Mouse (Mus musculus): ENCODE measurements at regions not wholly inside any gene's neighbourhood (a gene's known extent, or its start where the extent isn't known, plus 50 kb on each side); places are given as distances from the start of the nearest gene placed in this dataset.

DNA sequence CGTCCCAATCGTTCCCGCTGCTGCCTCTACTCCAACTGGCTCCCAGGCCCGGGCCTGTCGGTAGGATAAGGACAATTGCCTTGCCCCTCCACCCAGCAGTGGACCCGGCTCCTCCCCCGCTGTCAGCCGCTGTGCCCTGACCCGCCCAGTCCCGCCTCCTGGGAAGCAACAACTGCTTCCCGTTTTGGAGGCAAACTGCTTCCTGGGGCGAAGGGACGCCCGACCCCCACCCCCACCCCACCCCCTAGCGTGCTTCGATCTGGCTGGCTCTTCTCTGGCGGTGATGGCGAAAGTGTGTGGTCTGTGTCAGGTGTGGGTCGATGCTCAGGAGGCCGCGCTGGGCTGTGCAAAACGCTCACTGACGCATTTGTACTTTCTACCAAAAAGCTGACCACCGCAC is 164.9 kb downstream of the Tm4sf1 start:
- 17% methylated on average over 24 of the region's 24 CpGs for WGBS

DNA sequence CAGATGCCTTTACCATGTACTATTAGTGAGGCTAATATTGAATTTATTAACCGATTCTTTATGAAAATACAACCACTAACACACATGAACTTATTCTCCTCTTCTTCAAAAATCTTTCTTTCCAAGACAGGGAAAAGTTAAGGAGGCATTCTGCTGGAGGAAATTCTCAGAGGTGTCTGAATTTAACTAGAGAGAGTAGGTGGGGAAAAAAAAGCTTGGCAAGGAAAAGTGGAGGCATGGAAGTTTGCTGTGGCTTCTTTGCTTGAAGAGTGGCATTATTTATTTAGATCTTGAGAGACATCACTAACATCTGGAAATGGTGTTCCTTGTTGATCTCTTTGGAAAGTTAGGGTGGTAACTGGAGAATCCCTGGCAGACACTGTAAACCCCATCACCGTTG is 173.2 kb downstream of the Tm4sf1 start:
- Histone ChIP-seq H3K36me3 (ENCODE audit: control insufficient read depth, insufficient read depth, low read length) (no peaks in the 10 kb centered on the region), H3K27me3 (ENCODE audit: control insufficient read depth, insufficient read depth, low read length) (no peaks in the 10 kb centered on the region), H3K9ac (ENCODE audit: low read depth, low read length) (no peak overlapping the region), H3K4me3 (ENCODE audit: low read length) (no peak overlapping the region), H3K9me3 (ENCODE audit: control insufficient read depth, low read length) (no peaks in the 10 kb centered on the region), H3K4me2 (replicated peaks; ENCODE audit: low read depth, low read length) (no peak overlapping the region), H3K4me1 (ENCODE audit: control insufficient read depth, insufficient read depth, low read length) (no peaks in the 10 kb centered on the region), H3K27ac (ENCODE audit: low read depth, low read length) (no peak overlapping the region)
- 83% methylated on average over 2 of the region's 2 CpGs for whole genome bisulfite sequencing
- ATAC-seq (ENCODE audit: low FRiP score, low TSS enrichment), result no peak

More for the DNA sequence above, 164.9 kb downstream of the Tm4sf1 start:
- peak overlapping the region; percentile 34 for H3K4me3 ChIP-seq (ENCODE audit: low read length)
- H3K36me3 ChIP-seq (ENCODE audit: control insufficient read depth, insufficient read depth, low read length), result no peaks in the 10 kb centered on the region
- peak overlapping the region; percentile 51 for H3K4me2 ChIP-seq (replicated peaks; ENCODE audit: low read depth, low read length)
- no peaks in the 10 kb centered on the region for H3K9me3 ChIP-seq (ENCODE audit: control insufficient read depth, low read length)
- peak overlapping the region; percentile 42; the same call in 1 of the 2 replicates for H3K9ac ChIP-seq (ENCODE audit: low read depth, low read length)
- H3K27ac ChIP-seq (ENCODE audit: low read depth, low read length), result no peak overlapping the region
- no peaks in the 10 kb centered on the region for H3K27me3 ChIP-seq (ENCODE audit: control insufficient read depth, insufficient read depth, low read length)
- peak; percentile 92 for ATAC-seq (ENCODE audit: low FRiP score, low TSS enrichment)
- H3K4me1 ChIP-seq (ENCODE audit: control insufficient read depth, insufficient read depth, low read length), result no peaks in the 10 kb centered on the region

DNA sequence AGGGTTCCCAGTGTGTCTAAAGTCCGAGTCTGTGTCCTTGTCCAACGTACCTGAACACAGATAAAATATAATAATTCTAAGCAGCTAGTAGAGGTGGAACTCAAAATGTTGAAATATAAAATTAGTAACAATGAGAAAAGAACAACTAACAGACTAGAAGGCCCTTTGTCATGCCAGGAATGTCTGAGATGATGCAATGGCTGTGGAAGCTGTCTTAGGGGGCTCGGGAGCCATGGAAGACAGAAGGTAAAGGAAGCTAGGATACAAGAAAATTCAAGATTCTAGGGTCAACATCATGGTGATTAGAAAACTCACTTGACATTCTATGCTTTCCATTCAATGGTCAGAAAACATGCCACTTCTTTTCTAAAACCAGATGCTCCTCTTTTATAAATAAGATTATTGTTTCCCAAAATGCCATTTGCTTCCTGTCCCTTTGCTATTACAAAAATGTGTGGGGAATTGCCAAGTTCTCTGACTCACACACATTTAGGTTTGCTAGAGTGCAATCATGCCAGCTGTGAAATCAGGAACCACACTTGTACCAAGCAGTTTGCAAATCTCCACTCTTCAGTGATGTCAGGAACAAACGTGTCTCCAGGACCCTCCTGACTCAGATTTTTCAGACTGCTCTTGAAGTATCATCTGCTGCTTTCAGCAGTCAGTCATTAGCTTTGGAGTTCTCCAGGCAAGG is 175.8 kb downstream of the Tm4sf1 start:
- Histone ChIP-seq H3K9ac (ENCODE audit: low read depth, low read length) (no peak overlapping the region), H3K27ac (ENCODE audit: low read depth, low read length) (no peak overlapping the region), H3K27me3 (ENCODE audit: control insufficient read depth, insufficient read depth, low read length) (no peaks in the 10 kb centered on the region), H3K4me3 (ENCODE audit: low read length) (no peak overlapping the region), H3K9me3 (ENCODE audit: control insufficient read depth, low read length) (no peaks in the 10 kb centered on the region), H3K36me3 (ENCODE audit: control insufficient read depth, insufficient read depth, low read length) (no peaks in the 10 kb centered on the region), H3K4me2 (replicated peaks; ENCODE audit: low read depth, low read length) (no peak overlapping the region), H3K4me1 (ENCODE audit: control insufficient read depth, insufficient read depth, low read length) (no peaks in the 10 kb centered on the region)
- WGBS, result 79% methylated on average over 4 of the region's 4 CpGs
- ATAC-seq (ENCODE audit: low FRiP score, low TSS enrichment), result no peak

DNA sequence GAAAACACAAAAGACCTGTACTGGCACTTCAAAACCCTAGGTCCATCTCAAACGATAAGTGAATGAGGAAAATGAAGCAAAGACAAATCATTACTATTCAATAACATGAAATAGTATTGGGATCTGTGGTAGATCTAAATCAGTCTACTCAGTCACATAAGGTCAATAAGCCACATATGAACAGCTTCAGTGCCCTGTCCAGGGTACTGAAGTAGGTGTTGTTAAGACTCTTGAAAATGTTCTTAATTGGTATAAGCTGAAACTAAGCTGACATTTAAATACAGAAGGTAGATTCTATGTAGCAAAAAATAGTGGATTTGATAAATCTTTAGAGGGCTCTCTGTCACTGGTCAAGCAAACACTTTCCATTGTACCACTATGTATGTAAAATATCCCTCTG is 183.8 kb downstream of the Tm4sf1 start:
- no peaks in the 10 kb centered on the region for H3K4me1 ChIP-seq (ENCODE audit: control insufficient read depth, insufficient read depth, low read length)
- no peak overlapping the region for H3K4me3 ChIP-seq (ENCODE audit: low read length)
- 91% methylated on average over 1 of the region's 1 CpGs for WGBS
- ATAC-seq (ENCODE audit: low FRiP score, low TSS enrichment), result no peak
- H3K9ac ChIP-seq (ENCODE audit: low read depth, low read length), result no peak overlapping the region
- H3K4me2 ChIP-seq (replicated peaks; ENCODE audit: low read depth, low read length), result no peak overlapping the region
- H3K27me3 ChIP-seq (ENCODE audit: control insufficient read depth, insufficient read depth, low read length), result no peaks in the 10 kb centered on the region
- H3K27ac ChIP-seq (ENCODE audit: low read depth, low read length), result no peak overlapping the region
- H3K36me3 ChIP-seq (ENCODE audit: control insufficient read depth, insufficient read depth, low read length), result no peaks in the 10 kb centered on the region
- no peaks in the 10 kb centered on the region for H3K9me3 ChIP-seq (ENCODE audit: control insufficient read depth, low read length)

DNA sequence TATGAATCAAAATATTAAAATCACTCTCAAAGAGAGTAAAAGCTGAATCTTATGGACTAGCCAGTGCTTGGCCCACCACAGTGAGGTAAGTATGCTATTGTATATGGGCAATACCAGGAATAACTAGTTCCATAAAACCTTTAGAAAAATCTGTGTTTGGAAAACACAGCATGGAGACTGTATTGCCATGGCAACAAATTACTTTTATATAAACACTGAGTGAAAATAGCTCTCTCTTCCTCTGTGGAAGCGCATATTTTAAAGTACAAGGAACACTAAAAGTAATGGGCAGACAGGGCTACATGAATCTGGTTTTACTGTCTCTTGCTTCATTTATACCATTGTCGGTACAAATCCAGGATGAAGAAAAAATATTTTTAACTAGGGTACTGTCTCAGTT is 199.5 kb downstream of the Tm4sf1 start:
- H3K27ac ChIP-seq (ENCODE audit: low read depth, low read length), result no peak overlapping the region
- no peaks in the 10 kb centered on the region for H3K9me3 ChIP-seq (ENCODE audit: control insufficient read depth, low read length)
- no peak overlapping the region for H3K9ac ChIP-seq (ENCODE audit: low read depth, low read length)
- ATAC-seq (ENCODE audit: low FRiP score, low TSS enrichment), result no peak
- H3K4me2 ChIP-seq (replicated peaks; ENCODE audit: low read depth, low read length), result no peak overlapping the region
- no peaks in the 10 kb centered on the region for H3K36me3 ChIP-seq (ENCODE audit: control insufficient read depth, insufficient read depth, low read length)
- no peak overlapping the region for H3K4me3 ChIP-seq (ENCODE audit: low read length)
- H3K4me1 ChIP-seq (ENCODE audit: control insufficient read depth, insufficient read depth, low read length), result no peaks in the 10 kb centered on the region
- WGBS, result 76% methylated on average over 2 of the region's 2 CpGs
- H3K27me3 ChIP-seq (ENCODE audit: control insufficient read depth, insufficient read depth, low read length), result no peaks in the 10 kb centered on the region

DNA sequence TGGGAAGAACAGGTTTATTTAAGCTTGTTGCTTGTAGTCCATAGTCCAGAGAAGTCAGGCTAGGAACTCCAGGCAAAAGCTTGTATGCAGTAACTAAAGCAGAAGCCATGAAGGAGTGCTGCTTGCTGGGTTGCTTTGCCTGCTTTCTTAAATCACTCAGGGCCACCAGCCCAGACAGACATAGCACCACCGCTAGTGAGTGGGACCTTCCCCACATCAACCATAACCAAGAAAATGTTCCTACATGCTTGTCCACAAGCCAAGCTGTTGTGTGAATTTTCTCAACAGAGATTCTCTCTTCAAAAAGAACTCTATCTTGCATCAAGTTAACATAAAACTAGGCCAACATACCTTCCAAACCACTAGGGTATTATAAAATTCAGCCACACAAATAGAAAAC is 201.3 kb downstream of the Tm4sf1 start:
- Histone ChIP-seq H3K4me3 (ENCODE audit: low read length) (no peak overlapping the region), H3K27ac (ENCODE audit: low read depth, low read length) (no peak overlapping the region), H3K9me3 (ENCODE audit: control insufficient read depth, low read length) (no peaks in the 10 kb centered on the region), H3K4me2 (replicated peaks; ENCODE audit: low read depth, low read length) (no peak overlapping the region), H3K4me1 (ENCODE audit: control insufficient read depth, insufficient read depth, low read length) (no peaks in the 10 kb centered on the region), H3K27me3 (ENCODE audit: control insufficient read depth, insufficient read depth, low read length) (no peaks in the 10 kb centered on the region), H3K36me3 (ENCODE audit: control insufficient read depth, insufficient read depth, low read length) (no peaks in the 10 kb centered on the region), H3K9ac (ENCODE audit: low read depth, low read length) (no peak overlapping the region)
- no peak for ATAC-seq (ENCODE audit: low FRiP score, low TSS enrichment)
- 96% methylated on average over 1 of the region's 1 CpGs for WGBS

DNA sequence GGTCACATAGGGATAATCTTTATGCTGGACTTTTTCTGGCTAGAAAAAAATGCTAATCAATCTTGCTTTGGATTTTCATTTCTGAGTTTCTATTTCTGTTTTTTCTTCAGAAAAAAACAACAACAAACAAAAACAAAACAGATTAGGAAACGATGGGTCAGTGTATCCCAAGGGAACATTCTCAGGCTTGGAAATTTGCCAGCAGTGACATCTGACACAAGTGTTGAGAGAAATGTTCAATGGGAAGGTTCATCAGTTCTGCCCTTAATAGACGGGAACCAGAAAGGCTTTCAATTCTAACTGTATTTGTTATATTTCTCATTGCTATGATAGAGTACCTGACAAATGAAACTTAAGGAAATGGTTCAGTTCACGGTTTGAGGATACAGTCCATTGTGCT is 206.9 kb downstream of the Tm4sf1 start:
- Histone ChIP-seq H3K9me3 (ENCODE audit: control insufficient read depth, low read length) (no peaks in the 10 kb centered on the region), H3K4me3 (ENCODE audit: low read length) (no peak overlapping the region), H3K4me1 (ENCODE audit: control insufficient read depth, insufficient read depth, low read length) (no peaks in the 10 kb centered on the region), H3K36me3 (ENCODE audit: control insufficient read depth, insufficient read depth, low read length) (no peaks in the 10 kb centered on the region), H3K9ac (ENCODE audit: low read depth, low read length) (no peak overlapping the region), H3K27me3 (ENCODE audit: control insufficient read depth, insufficient read depth, low read length) (no peaks in the 10 kb centered on the region), H3K4me2 (replicated peaks; ENCODE audit: low read depth, low read length) (no peak overlapping the region), H3K27ac (ENCODE audit: low read depth, low read length) (no peak overlapping the region)
- 74% methylated on average over 3 of the region's 3 CpGs for WGBS
- no peak for ATAC-seq (ENCODE audit: low FRiP score, low TSS enrichment)

DNA sequence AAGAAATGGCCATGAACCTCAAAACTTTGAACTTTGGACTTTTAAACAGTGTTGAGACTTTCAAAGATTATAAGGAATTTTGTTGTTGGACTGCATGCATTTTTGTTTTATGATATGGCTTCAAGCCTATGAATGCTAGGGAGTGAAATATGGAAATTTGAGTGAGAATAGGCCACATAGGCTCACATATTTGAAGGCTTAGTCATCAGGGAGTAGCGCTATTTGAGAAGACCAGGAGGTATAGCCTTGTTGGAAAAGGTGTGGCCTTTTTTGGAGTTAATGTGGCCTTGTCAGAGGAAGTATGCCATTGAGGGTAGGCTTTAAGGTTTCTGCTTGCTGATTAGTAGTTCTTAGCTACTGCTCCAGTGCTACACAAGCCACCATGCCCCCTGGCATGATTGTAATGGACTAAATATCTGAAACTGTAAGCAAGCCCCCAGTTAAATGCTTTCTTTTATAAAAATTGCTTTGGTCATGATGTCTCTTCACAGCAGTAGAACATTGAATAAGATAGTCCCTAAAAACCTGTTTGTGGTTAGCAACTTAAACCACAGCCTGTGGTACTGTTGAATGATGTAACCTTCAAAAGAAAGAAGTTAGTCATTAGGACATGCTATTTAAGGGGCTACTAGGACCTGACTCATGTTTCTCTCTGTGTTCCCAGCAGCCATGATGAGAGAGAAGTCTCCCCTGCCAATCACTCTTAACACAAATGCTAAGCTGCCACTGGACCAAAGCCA is 208.4 kb downstream of the Tm4sf1 start:
- 94% methylated on average over 1 of the region's 1 CpGs for WGBS
- H3K9me3 ChIP-seq (ENCODE audit: control insufficient read depth, low read length), result no peaks in the 10 kb centered on the region

DNA sequence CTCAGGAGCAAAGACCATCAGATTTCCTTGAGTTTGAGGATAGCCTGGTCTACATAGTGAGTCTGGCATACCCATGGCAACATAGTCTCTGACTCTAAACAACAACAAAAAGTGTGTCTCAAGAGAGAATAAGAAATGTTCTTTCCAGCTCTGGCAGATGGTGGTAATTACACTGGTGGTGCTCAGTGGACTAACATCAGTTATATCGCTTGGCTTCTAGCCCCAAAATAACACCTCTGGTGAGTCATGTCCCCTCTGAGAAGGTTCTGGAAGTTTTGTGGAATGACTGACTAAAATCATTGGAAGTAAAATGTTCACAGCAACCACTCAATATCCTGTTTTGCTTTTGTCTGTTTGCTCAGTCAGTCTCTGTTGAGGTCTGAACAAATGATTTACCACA is 227.3 kb downstream of the Tm4sf1 start:
- Histone ChIP-seq H3K27me3 (ENCODE audit: control insufficient read depth, insufficient read depth, low read length) (no peaks in the 10 kb centered on the region), H3K36me3 (ENCODE audit: control insufficient read depth, insufficient read depth, low read length) (no peaks in the 10 kb centered on the region), H3K27ac (ENCODE audit: low read depth, low read length) (no peak overlapping the region), H3K4me2 (replicated peaks; ENCODE audit: low read depth, low read length) (no peak overlapping the region), H3K4me3 (ENCODE audit: low read length) (no peak overlapping the region), H3K4me1 (ENCODE audit: control insufficient read depth, insufficient read depth, low read length) (no peaks in the 10 kb centered on the region), H3K9ac (ENCODE audit: low read depth, low read length) (no peak overlapping the region), H3K9me3 (ENCODE audit: control insufficient read depth, low read length) (no peaks in the 10 kb centered on the region)
- ATAC-seq (ENCODE audit: low FRiP score, low TSS enrichment), result no peak
- 97% methylated on average over 1 of the region's 1 CpGs for WGBS

More for the DNA sequence above, 208.4 kb downstream of the Tm4sf1 start:
- Histone ChIP-seq H3K4me1 (ENCODE audit: control insufficient read depth, insufficient read depth, low read length) (no peaks in the 10 kb centered on the region), H3K4me3 (ENCODE audit: low read length) (no peak overlapping the region), H3K9ac (ENCODE audit: low read depth, low read length) (no peak overlapping the region), H3K36me3 (ENCODE audit: control insufficient read depth, insufficient read depth, low read length) (no peaks in the 10 kb centered on the region), H3K27me3 (ENCODE audit: control insufficient read depth, insufficient read depth, low read length) (no peaks in the 10 kb centered on the region), H3K27ac (ENCODE audit: low read depth, low read length) (no peak overlapping the region), H3K4me2 (replicated peaks; ENCODE audit: low read depth, low read length) (no peak overlapping the region)
- ATAC-seq (ENCODE audit: low FRiP score, low TSS enrichment), result no peak

Data from kidney, embryonic 14.5 days (tissue).